In genomic region chr9:56869552-56869951, GRCm38 (mm10) we compare ENCODE assay signal across 8 mouse cellular contexts. TPM values are rescaled to one million over a fixed set of nuclear protein-coding genes. Genes with fewer than 3 reads are reported as not detected.
DNase-seq lines count a peak whose midpoint lies in the region; ATAC-seq lines count a peak whose summit lies in the region.

No protein-coding gene starts in this region.

- H3K4me2 ChIP-seq in lung, embryonic 15.5 days: no peak overlapping the region

- no peak overlapping the region for H3K4me3 ChIP-seq in lung, embryonic 15.5 days

- no peak for ATAC-seq in lung, embryonic 15.5 days (ENCODE audit: borderline replicate concordance, extremely low read depth, low FRiP score, low TSS enrichment)
- no peak for ATAC-seq in megakaryocyte-erythroid progenitor cell, adult 5-6 weeks (replicated peaks; ENCODE audit: low FRiP score, low TSS enrichment, poor library complexity, severe bottlenecking)

- no peaks in the 10 kb centered on the region for H3K36me3 ChIP-seq in lung, embryonic 15.5 days

- 0 out of 2 replicates have a peak, but pooled peaks cover 4% of the 10 kb centered on the region for H3K27me3 ChIP-seq in lung, embryonic 15.5 days

- WGBS in lung, embryonic 15.5 days: 52% methylated on average over 13 of the region's 13 CpGs

- H3K4me1 ChIP-seq in lung, embryonic 15.5 days: peaks cover 65% of the 10 kb centered on the region

- no peak overlapping the region for H3K9ac ChIP-seq in lung, embryonic 15.5 days

- no peaks in the 10 kb centered on the region for H3K9me3 ChIP-seq in lung, embryonic 15.5 days

- H3K27ac ChIP-seq in lung, embryonic 15.5 days: 0 out of 2 replicates have a peak overlapping the region, but pooled peaks have one; percentile 20

- peak; percentile 46 to 51 for DNase-seq in cerebellum, postnatal 14 days
- no peak for DNase-seq in cerebellum, adult 18-20 months
- no peak for DNase-seq in lung, postnatal 36 days
- DNase-seq in layer of hippocampus, adult 8-10 months (ENCODE audit: low spot score in 2 of 2): peak; percentile 77 to 81
- DNase-seq in right cerebral cortex, postnatal 4 days: peak; percentile 42
- DNase-seq in ovary, adult 18-20 months (ENCODE audit: low spot score): no peak

RNA-seq across cellular contexts. Expression of gene Cspg4, which starts 4.7 kb away (rescaled TPM):
- 17.8 and 21.1 TPM in 2 replicates for polyA plus RNA-seq in lung, embryonic 15.5 days (2015; fragmentation: Nextera tagmentation; extraction: Ambion mirVana)
- total RNA-seq in layer of hippocampus, adult 8-10 months (2022): 10 to 100 TPM; 17.3 to 21.8 (median 19.3) TPM
- not detected in 2 replicates for total RNA-seq in megakaryocyte-erythroid progenitor cell, adult 5-6 weeks (2014; fragmentation: Nextera tagmentation)
- total RNA-seq in megakaryocyte-erythroid progenitor cell, adult 5-6 weeks (2017): not detected in 2 replicates

RNA-seq across cellular contexts. Expression of gene Odf3l1, which starts 5.1 kb away (rescaled TPM):
- polyA plus RNA-seq in lung, embryonic 15.5 days (2015; fragmentation: Nextera tagmentation; extraction: Ambion mirVana): 0.60 and 0.72 TPM in 2 replicates
- total RNA-seq in layer of hippocampus, adult 8-10 months (2022): not detected
- total RNA-seq in megakaryocyte-erythroid progenitor cell, adult 5-6 weeks (2014; fragmentation: Nextera tagmentation): not detected in 2 replicates
- not detected in 2 replicates for total RNA-seq in megakaryocyte-erythroid progenitor cell, adult 5-6 weeks (2017)

RNA-seq across cellular contexts. Expression of gene Snx33, which starts 58.6 kb away (rescaled TPM):
- 10.8 and 11.4 TPM in 2 replicates for polyA plus RNA-seq in lung, embryonic 15.5 days (2015; fragmentation: Nextera tagmentation; extraction: Ambion mirVana)
- 10 to 100 TPM in 2 of 4 experiments, 1 to 10 TPM in 2; 9.8 to 11.6 (median 10.1) TPM for total RNA-seq in layer of hippocampus, adult 8-10 months (2022)
- 2.3 and 2.8 TPM in 2 replicates for total RNA-seq in megakaryocyte-erythroid progenitor cell, adult 5-6 weeks (2014; fragmentation: Nextera tagmentation)
- 1.9 and 3.4 TPM in 2 replicates for total RNA-seq in megakaryocyte-erythroid progenitor cell, adult 5-6 weeks (2017)

Comparison
In these comparisons a context has a peak if more than half of its experiments do, and no peak if none do; other contexts are left out.
1. DNase-seq: peak in cerebellum, postnatal 14 days (2 of 2), layer of hippocampus, adult 8-10 months (2 of 2) and right cerebral cortex, postnatal 4 days (single experiment); none in cerebellum, adult 18-20 months (0 of 2), lung, postnatal 36 days (single experiment) and ovary, adult 18-20 months (single experiment).
2. RNA of gene Cspg4, which starts 4.7 kb away (total RNA-seq): 17.3 to 21.8 TPM in layer of hippocampus, adult 8-10 months; not detected in megakaryocyte-erythroid progenitor cell, adult 5-6 weeks; every median in the first group is over 10 times any median in the second.